Mouse (Mus musculus) limb, embryonic 12.5 days (tissue): ENCODE results near the gene Uts2r. TPM values are rescaled to one million over a fixed set of nuclear protein-coding genes. Genes with fewer than 3 reads are reported as not detected.

Experiments used
- ATAC-seq: fragments of 200-750 bp; cut with Nextera tagmentation; 2 replicates; pipeline ENCODE4 v1.8.0; 2017; ENCODE audit warnings: low read depth, moderate TSS enrichment; ENCODE audit not compliant: insufficient number of reproducible peaks, insufficient read depth, low FRiP score, low TSS enrichment
- H3K27ac ChIP-seq: fragments of 300-500 bp; sonication (generic); 2 replicates; pipeline ENCODE4 v1.5.1; 2016; ENCODE audit warnings: mild to moderate bottlenecking, moderate library complexity
- H3K27me3 ChIP-seq: fragments of 300-500 bp; sonication (generic); 2 replicates; pipeline ENCODE4 v1.6.1; 2016; ENCODE audit warnings: mild to moderate bottlenecking, moderate library complexity
- H3K36me3 ChIP-seq: fragments of 300-500 bp; sonication (generic); 2 replicates; pipeline ENCODE4 v1.6.1; 2016; ENCODE audit warnings: mild to moderate bottlenecking, moderate library complexity
- H3K4me1 ChIP-seq: fragments of 300-500 bp; sonication (generic); replicated peaks from 2 replicates; pipeline ENCODE4 v1.6.1; 2016
- H3K4me2 ChIP-seq: fragments of 300-500 bp; sonication (generic); 2 replicates; pipeline ENCODE4 v1.6.1; 2016; ENCODE audit warnings: mild to moderate bottlenecking, moderate library complexity
- H3K4me3 ChIP-seq: fragments of 300-500 bp; sonication (generic); replicated peaks from 2 replicates; pipeline ENCODE4 v1.5.1; 2016; ENCODE audit warnings: mild to moderate bottlenecking
- H3K9ac ChIP-seq: fragments of 300-500 bp; sonication (generic); replicated peaks from 2 replicates; pipeline ENCODE4 v1.6.1; 2016; ENCODE audit warnings: mild to moderate bottlenecking, moderate library complexity
- H3K9me3 ChIP-seq: fragments of 300-500 bp; sonication (generic); 2 replicates; pipeline ENCODE4 v1.6.1; 2016; ENCODE audit warnings: mild to moderate bottlenecking, moderate library complexity
- WGBS: fragments of 180-500 bp; shearing (Covaris S2); methylation state at CpG from one replicate; pipeline ENCODE4 v1.1.7; 2016; 5-methylcytosine and 5-hydroxymethylcytosine counted together
- polyA plus RNA-seq: library from polyadenylated mRNA; unstranded; fragments of >200 nt; fragmentation: Nextera tagmentation; extraction: Ambion mirVana; gene quantifications from 2 replicates; pipeline ENCODE4 v1.2.1, GENCODE M21; 2016

Uts2r gene
- polyA plus RNA-seq, 1 experiment from 2014 or later: 0.39 TPM

- Histone ChIP-seq H3K4me3 (no peak overlapping the region), H3K9ac (no peak overlapping the region), H3K27me3 (no peaks in the 10 kb centered on the region), H3K4me2 (no peak overlapping the region), H3K9me3 (no peaks in the 10 kb centered on the region), H3K4me1 (no peaks in the 10 kb centered on the region), H3K36me3 (no peaks in the 10 kb centered on the region), H3K27ac (no peak overlapping the region)
- 85% methylated on average over 3 of the region's 3 CpGs for WGBS
- no peak for ATAC-seq
Observed at GRCm38 (mm10) chr11:121127441-121127840, 32.6 kb upstream of the Uts2r start.

DNA sequence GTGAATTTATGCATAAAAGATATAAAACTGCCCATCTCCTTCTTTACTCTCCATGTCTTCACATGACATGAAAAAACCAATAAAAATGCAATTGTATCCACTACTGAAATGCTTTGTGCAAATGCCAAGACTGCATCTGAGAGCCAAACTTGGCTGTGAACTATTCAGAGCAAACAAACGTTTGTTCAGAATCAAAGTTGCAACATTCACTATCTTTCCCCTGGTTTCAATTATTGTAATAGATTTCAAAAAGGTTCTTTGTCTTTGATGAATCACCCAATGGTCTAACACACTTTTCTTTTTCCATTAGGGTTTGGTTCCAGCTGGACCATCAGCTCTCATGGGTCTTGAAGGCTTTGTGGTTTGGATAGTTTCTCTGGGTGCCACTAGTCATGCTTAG lies 30.5 kb upstream of the Uts2r start:
- no peaks in the 10 kb centered on the region for H3K9me3 ChIP-seq
- H3K27ac ChIP-seq: no peak overlapping the region
- H3K4me3 ChIP-seq: no peak overlapping the region
- no peak overlapping the region for H3K4me2 ChIP-seq
- H3K36me3 ChIP-seq: no peaks in the 10 kb centered on the region
- no peak overlapping the region for H3K9ac ChIP-seq
- H3K27me3 ChIP-seq: no peaks in the 10 kb centered on the region
- ATAC-seq: no peak
- no peaks in the 10 kb centered on the region for H3K4me1 ChIP-seq
- 67% methylated on average over 1 of the region's 1 CpGs for WGBS

DNA sequence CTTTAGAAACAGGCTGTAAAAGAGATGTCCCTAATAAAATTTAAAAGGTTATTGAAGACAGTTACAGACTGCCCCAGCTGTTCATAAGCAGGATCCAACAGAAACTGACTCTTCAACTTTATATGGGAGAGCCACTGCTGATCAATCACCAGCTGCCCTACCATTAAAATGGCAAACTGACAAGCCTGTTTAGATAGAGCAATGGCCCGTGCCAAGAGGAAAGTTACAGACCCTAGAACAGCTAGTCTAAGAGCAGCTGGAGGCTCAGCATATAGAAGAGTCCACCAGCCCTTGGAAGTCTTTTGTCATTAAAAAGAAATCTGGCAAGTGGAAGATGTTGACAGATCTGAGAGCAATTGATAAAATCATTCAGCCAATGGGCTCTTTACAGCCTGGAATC lies 25.5 kb upstream of the Uts2r start:
- Histone ChIP-seq H3K27me3 (no peaks in the 10 kb centered on the region), H3K4me1 (no peaks in the 10 kb centered on the region), H3K36me3 (no peaks in the 10 kb centered on the region), H3K9ac (no peak overlapping the region), H3K4me2 (no peak overlapping the region), H3K9me3 (no peaks in the 10 kb centered on the region), H3K4me3 (no peak overlapping the region), H3K27ac (no peak overlapping the region)
- no peak for ATAC-seq
- WGBS: 50% methylated on average over 1 of the region's 1 CpGs

GRCm38 (mm10) chr11:121137682-121138081 lies 22.4 kb upstream of the Uts2r start:
- no peak overlapping the region for H3K9ac ChIP-seq

DNA sequence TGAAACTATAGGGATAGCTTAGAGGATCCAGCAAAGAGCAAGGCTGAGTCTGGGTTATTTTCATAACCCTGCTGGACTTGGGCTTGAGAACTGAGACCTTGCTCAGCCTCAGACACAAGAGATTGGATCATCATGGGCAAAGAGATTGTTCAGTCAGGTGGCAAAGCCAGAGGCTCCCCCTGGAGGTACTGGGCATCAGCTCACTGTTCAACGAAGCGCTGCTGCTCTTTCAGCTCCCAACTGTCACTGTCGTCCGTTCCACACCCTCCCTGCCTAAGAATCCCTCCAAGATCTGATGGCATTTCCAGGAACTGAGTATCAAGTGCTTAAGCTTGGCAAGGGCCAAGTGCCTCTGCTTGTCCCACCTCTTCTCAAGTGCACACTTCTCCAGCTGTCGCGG lies 21.3 kb upstream of the Uts2r start:
- Histone ChIP-seq H3K4me2 (no peak overlapping the region), H3K36me3 (no peaks in the 10 kb centered on the region), H3K27ac (no peak overlapping the region), H3K9ac (no peak overlapping the region), H3K4me3 (no peak overlapping the region), H3K4me1 (no peaks in the 10 kb centered on the region), H3K9me3 (no peaks in the 10 kb centered on the region), H3K27me3 (no peaks in the 10 kb centered on the region)
- no peak for ATAC-seq
- 61% methylated on average over 6 of the region's 6 CpGs for WGBS

More at GRCm38 (mm10) chr11:121137682-121138081, 22.4 kb upstream of the Uts2r start:
- Histone ChIP-seq H3K4me3 (no peak overlapping the region), H3K36me3 (no peaks in the 10 kb centered on the region), H3K4me1 (no peaks in the 10 kb centered on the region), H3K9me3 (no peaks in the 10 kb centered on the region), H3K27ac (no peak overlapping the region), H3K4me2 (no peak overlapping the region), H3K27me3 (no peaks in the 10 kb centered on the region)
- WGBS: 81% methylated on average over 5 of the region's 5 CpGs
- no peak for ATAC-seq

DNA sequence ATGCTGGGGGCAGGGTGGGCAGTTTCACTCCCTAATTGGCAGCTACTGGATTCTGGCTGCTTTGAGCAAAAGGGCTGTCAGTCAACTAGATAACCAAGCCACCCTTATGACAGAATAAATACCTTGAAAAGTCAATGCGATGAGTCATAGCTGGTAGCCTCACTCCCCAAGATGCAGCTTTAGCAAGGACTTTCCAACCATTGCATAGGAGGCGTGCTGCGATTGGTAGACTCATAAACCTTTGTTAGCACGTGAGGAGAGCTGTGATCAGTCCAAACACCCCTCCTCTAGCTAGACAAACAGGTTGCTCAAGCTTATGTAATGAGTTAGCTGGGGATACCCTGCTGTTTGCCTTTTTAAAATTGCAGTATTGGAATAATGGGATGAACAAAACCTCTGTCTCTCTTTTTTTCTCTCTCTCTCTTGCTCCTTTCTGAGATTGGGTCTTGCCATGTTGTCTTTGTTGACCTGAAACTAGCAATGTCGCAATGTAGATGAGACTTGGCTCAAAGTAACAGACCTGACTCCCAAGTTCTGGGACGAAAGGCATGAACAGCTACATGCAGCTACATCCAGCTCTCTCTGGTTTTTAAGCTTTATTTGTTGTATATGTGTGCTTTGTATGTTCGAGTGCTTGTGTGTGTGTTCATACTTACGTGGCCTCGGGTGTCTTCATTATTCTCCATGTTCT lies 16.6 kb upstream of the Uts2r start:
- no peak for ATAC-seq
- Histone ChIP-seq H3K27me3 (no peaks in the 10 kb centered on the region), H3K4me3 (no peak overlapping the region), H3K9ac (no peak overlapping the region), H3K4me2 (no peak overlapping the region), H3K36me3 (no peaks in the 10 kb centered on the region), H3K4me1 (no peaks in the 10 kb centered on the region), H3K9me3 (no peaks in the 10 kb centered on the region), H3K27ac (no peak overlapping the region)
- 82% methylated on average over 9 of the region's 9 CpGs for WGBS

DNA sequence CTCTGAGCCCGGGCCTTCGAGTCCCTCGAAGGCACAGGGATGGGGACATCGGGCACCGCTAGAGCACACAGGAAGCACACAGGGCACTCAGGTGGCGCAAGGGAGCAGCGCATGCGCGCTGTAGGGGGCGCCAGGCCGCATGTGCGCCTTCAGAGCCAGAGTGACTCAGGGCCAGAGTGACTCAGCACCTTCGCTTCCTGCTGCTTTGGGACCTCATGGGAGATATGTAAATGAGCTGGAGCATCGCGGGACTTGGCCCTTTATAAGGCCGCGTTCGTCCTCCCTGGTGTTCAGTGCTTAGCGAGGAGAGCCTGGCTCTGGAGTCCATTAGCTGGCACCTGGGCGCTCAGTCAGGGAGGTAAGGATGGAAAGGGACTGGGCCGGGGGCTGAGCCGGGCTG lies 14.2 kb upstream of the Uts2r start, which contains the start of gene Tex19.1:
Gene Tex19.1 (plus strand): TSS at position 279 of the 400 bp plus-strand sequence.
- Histone ChIP-seq H3K9ac (no peak within 1 kb of the TSS), H3K27me3 (no peaks in the 10 kb centered on the region), H3K4me1 (no peaks in the 10 kb centered on the region), H3K36me3 (no peaks in the 10 kb centered on the region), H3K4me3 (no peak within 1 kb of the TSS), H3K9me3 (no peaks in the 10 kb centered on the region), H3K27ac (no peak within 1 kb of the TSS), H3K4me2 (no peak within 1 kb of the TSS)
- 92% methylated on average over 22 of the region's 22 CpGs for WGBS
- ATAC-seq: no peak

- 72% methylated on average over 3 of the region's 3 CpGs for WGBS
- H3K27ac ChIP-seq: no peak overlapping the region
- H3K4me1 ChIP-seq: no peaks in the 10 kb centered on the region
- no peak overlapping the region for H3K4me2 ChIP-seq
- H3K9me3 ChIP-seq: no peaks in the 10 kb centered on the region
- no peak overlapping the region for H3K9ac ChIP-seq
- H3K27me3 ChIP-seq: no peaks in the 10 kb centered on the region
- no peak overlapping the region for H3K4me3 ChIP-seq
- ATAC-seq: no peak
- H3K36me3 ChIP-seq: no peaks in the 10 kb centered on the region
Observed at GRCm38 (mm10) chr11:121148193-121148592, 11.9 kb upstream of the Uts2r start.

DNA sequence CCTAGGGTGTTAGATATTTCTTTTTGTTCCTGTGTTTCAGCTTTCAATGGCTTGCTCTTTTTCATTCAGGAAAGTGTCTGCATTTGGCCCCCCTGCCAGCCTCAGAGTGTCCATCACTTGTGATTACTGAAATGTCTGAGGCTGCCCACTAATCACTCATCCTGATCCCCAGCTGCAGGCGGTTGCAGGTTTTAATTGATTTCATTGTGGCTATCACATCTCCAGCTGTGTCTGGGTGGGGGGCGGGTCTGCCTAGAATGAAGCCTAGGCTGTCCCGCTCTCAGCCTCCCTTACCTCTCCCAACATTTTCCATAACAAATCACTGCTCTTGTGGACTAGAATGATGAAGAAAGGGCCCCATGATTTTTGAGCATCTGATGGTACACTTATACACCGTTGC lies 5.9 kb upstream of the Uts2r start:
- Histone ChIP-seq H3K4me1 (peaks cover 11% of the 10 kb centered on the region), H3K27me3 (peaks cover 49% of the 10 kb centered on the region), H3K4me3 (no peak overlapping the region), H3K27ac (no peak overlapping the region), H3K4me2 (no peak overlapping the region), H3K9me3 (no peaks in the 10 kb centered on the region), H3K9ac (no peak overlapping the region), H3K36me3 (no peaks in the 10 kb centered on the region)
- 33% methylated on average over 4 of the region's 4 CpGs for WGBS
- ATAC-seq: no peak

DNA sequence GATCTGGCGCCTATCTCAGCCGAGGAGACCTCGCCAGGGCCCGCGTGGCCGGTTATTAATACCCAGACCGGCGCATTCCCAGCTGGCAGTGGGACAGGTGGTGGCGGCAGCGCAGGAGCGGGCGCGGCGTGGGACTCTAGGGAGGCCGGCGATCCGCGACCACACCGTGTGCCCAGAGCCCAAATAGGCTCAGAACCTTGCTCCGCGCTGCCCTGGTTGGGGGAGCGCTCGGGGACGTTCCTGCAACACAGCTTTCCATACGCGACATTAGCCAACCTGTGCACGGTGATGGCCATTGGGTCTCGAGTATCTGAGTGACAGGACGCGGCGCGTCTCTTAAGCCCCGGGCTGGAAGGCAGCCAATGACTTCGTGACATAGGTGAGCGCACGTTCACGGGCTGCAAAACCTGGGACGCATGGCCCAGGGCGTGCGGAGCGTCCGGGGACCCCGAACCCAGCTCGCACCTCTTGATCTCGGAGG lies 3.6 kb upstream of the Uts2r start:
- peak overlapping the region; percentile 40 for H3K4me3 ChIP-seq
- H3K4me2 ChIP-seq: peak overlapping the region; percentile 67
- H3K9ac ChIP-seq: peak overlapping the region; percentile 40; the same call in 1 of the 2 replicates
- ATAC-seq: no peak
- peaks cover 11% of the 10 kb centered on the region for H3K4me1 ChIP-seq
- no peaks in the 10 kb centered on the region for H3K9me3 ChIP-seq
- H3K36me3 ChIP-seq: no peaks in the 10 kb centered on the region
- no peak overlapping the region for H3K27ac ChIP-seq
- 1% methylated on average over 45 of the region's 45 CpGs for WGBS
- peaks cover 57% of the 10 kb centered on the region for H3K27me3 ChIP-seq

- no peaks in the 10 kb centered on the region for H3K9me3 ChIP-seq
- H3K9ac ChIP-seq: no peak overlapping the region
- H3K4me3 ChIP-seq: no peak overlapping the region
- peaks cover 16% of the 10 kb centered on the region for H3K4me1 ChIP-seq
- H3K4me2 ChIP-seq: no peak overlapping the region
- H3K36me3 ChIP-seq: no peaks in the 10 kb centered on the region
- no peak overlapping the region for H3K27ac ChIP-seq
- WGBS: 89% methylated on average over 26 of the region's 26 CpGs
- H3K27me3 ChIP-seq: peaks cover 32% of the 10 kb centered on the region
- ATAC-seq: no peak
Observed at GRCm38 (mm10) chr11:121160636-121161346, 720 bp downstream of the Uts2r start.
